Comparison of ENCODE assay signal across 22 mouse cellular contexts in the genomic region with DNA sequence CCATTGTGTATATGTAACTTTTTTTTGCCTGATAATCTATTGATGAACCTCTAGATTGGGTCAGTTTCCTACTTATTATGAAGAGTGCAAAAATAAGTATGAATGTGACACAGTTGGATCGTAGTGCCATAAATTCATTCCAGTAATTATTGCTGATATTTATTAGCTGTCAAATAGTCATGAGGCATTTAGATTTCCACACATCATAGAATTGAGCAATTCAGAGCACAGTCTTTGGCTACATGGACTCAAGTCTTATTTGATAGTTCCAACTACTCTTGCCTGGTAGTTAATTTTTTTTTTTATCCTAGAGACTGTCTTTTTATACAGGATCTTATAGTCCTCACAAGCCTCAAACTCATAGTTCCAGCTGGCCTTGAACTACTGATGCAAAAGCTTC. TPM values are rescaled to one million over a fixed set of nuclear protein-coding genes. Genes with fewer than 3 reads are reported as not detected.
A peak's percentile ranks its signal among the peaks of the same experiment; 100 is the strongest.
DNase-seq lines count a peak whose midpoint lies in the region; ATAC-seq and TF ChIP-seq lines count a peak whose summit lies in the region.
"Had no signal": no experiment of that assay in that cellular context is flagged by ENCODE, and none has a peak within 500 bp of the region (broad histone marks: within the 10 kb centered on the region; RNA-seq: fewer than 3 reads in every experiment).

No protein-coding gene starts in this region.

- H3K79me2 ChIP-seq in liver, adult 2 months (ENCODE audit: control insufficient read depth, insufficient read depth, low read length), result no peaks in the 10 kb centered on the region; the same call in 1 of the 2 replicates

- no peaks in the 10 kb centered on the region for H3K27me3 ChIP-seq in liver, adult 2 months (ENCODE audit: control insufficient read depth, insufficient read depth, low read length)
- H3K27me3 ChIP-seq in liver, postnatal 0 days (ENCODE audit: insufficient read depth, low read length), result no peaks in the 10 kb centered on the region
- H3K27me3 ChIP-seq in lung, postnatal 0 days (replicated peaks; ENCODE audit: insufficient read depth, low read length), result no peaks in the 10 kb centered on the region
- H3K27me3 ChIP-seq: CH12.LX; embryonic facial prominence, embryonic 12.5 days; forebrain, embryonic 13.5 days; forebrain, embryonic 15.5 days had no signal

- H3K9me3 ChIP-seq in liver, postnatal 0 days (ENCODE audit: low read length), result no peaks in the 10 kb centered on the region
- no peaks in the 10 kb centered on the region for H3K9me3 ChIP-seq in lung, postnatal 0 days (ENCODE audit: low read length)
- H3K9me3 ChIP-seq: embryonic facial prominence, embryonic 10.5 days; embryonic facial prominence, embryonic 12.5 days; forebrain, embryonic 13.5 days; forebrain, embryonic 15.5 days; G1E had no signal

- H3K4me2 ChIP-seq in liver, postnatal 0 days (ENCODE audit: low read depth, low read length), result no peak overlapping the region
- no peak overlapping the region for H3K4me2 ChIP-seq in lung, postnatal 0 days (replicated peaks; ENCODE audit: low read depth, low read length)
- H3K4me2 ChIP-seq: embryonic facial prominence, embryonic 12.5 days; forebrain, embryonic 13.5 days; forebrain, embryonic 15.5 days had no signal

- no peaks in the 10 kb centered on the region for H3K36me3 ChIP-seq in liver, adult 2 months (ENCODE audit: control insufficient read depth, insufficient read depth, low read length)
- H3K36me3 ChIP-seq in liver, postnatal 0 days (replicated peaks; ENCODE audit: insufficient read depth, low read length), result no peaks in the 10 kb centered on the region
- H3K36me3 ChIP-seq in lung, postnatal 0 days (ENCODE audit: insufficient read depth, low read length), result no peaks in the 10 kb centered on the region
- H3K36me3 ChIP-seq: embryonic facial prominence, embryonic 10.5 days; embryonic facial prominence, embryonic 12.5 days; forebrain, embryonic 15.5 days; G1E had no signal

- H3K9ac ChIP-seq in liver, adult 2 months (ENCODE audit: low read depth, low read length), result no peak overlapping the region
- H3K9ac ChIP-seq in liver, postnatal 0 days (replicated peaks), result no peak overlapping the region
- no peak overlapping the region for H3K9ac ChIP-seq in lung, postnatal 0 days (replicated peaks; ENCODE audit: low read depth)
- H3K9ac ChIP-seq: embryonic facial prominence, embryonic 12.5 days; forebrain, embryonic 13.5 days; forebrain, embryonic 15.5 days; forebrain, postnatal 0 days had no signal

- no peak for TF ChIP-seq EP300 in liver, postnatal 0 days (IDR thresholded peaks at IDR 0.05; ENCODE audit: low read depth)
- peak; percentile 23; the same call in 1 of the 2 replicates for TF ChIP-seq EP300 in lung, postnatal 0 days (IDR thresholded peaks at IDR 0.05)

- ATAC-seq in liver, postnatal 0 days, result no peak
- no peak for ATAC-seq in lung, postnatal 0 days
- ATAC-seq: CD4-positive, CD25-positive, alpha-beta regulatory T cell, adult 4 months; forebrain, embryonic 13.5 days; forebrain, embryonic 15.5 days; forebrain, postnatal 0 days had no signal

- TF ChIP-seq POLR2A in liver, adult 2 months (IDR thresholded peaks at IDR 0.05; ENCODE audit: extremely low read depth, insufficient read depth, low read length), result no peak

- peaks cover 5% of the 10 kb centered on the region; the same call in 1 of the 2 replicates for H3K4me1 ChIP-seq in liver, adult 2 months (ENCODE audit: control insufficient read depth, insufficient read depth, low read length)
- no peaks in the 10 kb centered on the region for H3K4me1 ChIP-seq in liver, postnatal 0 days (ENCODE audit: insufficient read depth)
- no peaks in the 10 kb centered on the region for H3K4me1 ChIP-seq in lung, postnatal 0 days (ENCODE audit: insufficient read depth, low read depth, low read length)
- H3K4me1 ChIP-seq: embryonic facial prominence, embryonic 10.5 days; embryonic facial prominence, embryonic 12.5 days; forebrain, embryonic 13.5 days; forebrain, embryonic 15.5 days had no signal

- WGBS in liver, adult 2 months, result 31% methylated on average over 1 of the region's 1 CpGs
- 77% methylated on average over 1 of the region's 1 CpGs for WGBS in liver, postnatal 0 days (ENCODE audit: insufficient replicate concordance)
- WGBS in lung, postnatal 0 days, result 68% methylated on average over 1 of the region's 1 CpGs

- H3K27ac ChIP-seq in liver, adult 2 months (replicated peaks; ENCODE audit: insufficient read depth, low read depth, low read length), result no peak overlapping the region
- H3K27ac ChIP-seq in liver, postnatal 0 days (ENCODE audit: low read depth), result no peak overlapping the region
- H3K27ac ChIP-seq in lung, postnatal 0 days (ENCODE audit: low read length), result peak overlapping the region; percentile 20; the same call in 1 of the 2 replicates
- H3K27ac ChIP-seq: embryonic facial prominence, embryonic 10.5 days; embryonic facial prominence, embryonic 12.5 days; forebrain, embryonic 13.5 days; forebrain, embryonic 15.5 days had no signal

- H3K4me3 ChIP-seq in liver, adult 2 months (ENCODE audit: insufficient read depth, low read depth, low read length), result no peak overlapping the region
- H3K4me3 ChIP-seq in liver, postnatal 0 days (ENCODE audit: low read depth, low read length), result no peak overlapping the region
- no peak overlapping the region for H3K4me3 ChIP-seq in lung, postnatal 0 days (ENCODE audit: low read depth, low read length)
- H3K4me3 ChIP-seq: embryonic facial prominence, embryonic 10.5 days; embryonic facial prominence, embryonic 12.5 days; forebrain, embryonic 13.5 days; forebrain, embryonic 15.5 days had no signal

- peak; percentile 75 for DNase-seq in liver, adult 2 months (ENCODE audit: extremely low read depth, low read depth, low spot score)
- no peak for DNase-seq in liver, postnatal 0 days
- DNase-seq in lung, postnatal 0 days (ENCODE audit: low spot score), result peak; percentile 56
- no peak for DNase-seq in lung, postnatal 4 days
- DNase-seq in neural tube, embryonic 10.5 days (ENCODE audit: extremely low spot score, low spot score), result no peak
- DNase-seq: adrenal gland, adult 8-10 months; adrenal gland, postnatal 14 days; adrenal gland, postnatal 36 days; B cell, adult 2 months; cerebellum, adult 11-12 months; cerebellum, adult 2 months; cerebellum, adult 9-10 months; cerebellum, postnatal 10 days; cerebellum, postnatal 25 days; forebrain, postnatal 0 days had no signal

- no peak for TF ChIP-seq CTCF in liver, adult 2 months (IDR thresholded peaks at IDR 0.05; ENCODE audit: low read depth, low read length)
- TF ChIP-seq CTCF in liver, postnatal 0 days (IDR thresholded peaks at IDR 0.05; ENCODE audit: low read depth), result no peak
- TF ChIP-seq CTCF in lung, postnatal 0 days (IDR thresholded peaks at IDR 0.05), result no peak

RNA-seq across cellular contexts. Expression of a gene that starts 34.9 kb away (rescaled TPM):
- total RNA-seq in liver, adult 2 months (2014; rRNA removed), result 68.3 and 80.6 TPM in 2 replicates
- polyA plus RNA-seq in liver, adult 2 months (2012; rRNA removed), result 9.0 and 10.7 TPM in 2 replicates
- polyA plus RNA-seq in liver, postnatal 0 days (2015; fragmentation: Nextera tagmentation; extraction: Ambion mirVana), result 32.2 and 36.8 TPM in 2 replicates
- polyA plus RNA-seq in lung, postnatal 0 days (2015; fragmentation: Nextera tagmentation; extraction: Ambion mirVana), result 127 and 170 TPM in 2 replicates

Comparison
In these comparisons a context has a peak if more than half of its experiments do, and no peak if none do; other contexts are left out.
1. DNase-seq: peak in liver, adult 2 months (single experiment) and lung, postnatal 0 days (single experiment); none in liver, postnatal 0 days (single experiment), lung, postnatal 4 days (0 of 2) and neural tube, embryonic 10.5 days (single experiment).